Mouse (Mus musculus) adrenal gland, postnatal 0 days (tissue): Measurements from ENCODE around the gene Mrpl50. TPM values are rescaled to one million over a fixed set of nuclear protein-coding genes. Genes with fewer than 3 reads are reported as not detected.

Experiments
- polyA plus RNA-seq: library from polyadenylated mRNA; unstranded; fragments of >200 nt; fragmentation: Nextera tagmentation; extraction: Ambion mirVana; gene quantifications from 2 replicates; pipeline ENCODE4 v1.2.1, GENCODE M21; 2015

Gene Mrpl50
- 73.7 and 75.0 TPM in 2 replicates for polyA plus RNA-seq

GRCm38 (mm10) chr4:49520572-49521340 is at the start of gene Mrpl50, which contains the start of gene Zfp189:
TSS of gene Mrpl50 (minus strand) at chr4:49521093.
TSS of gene Zfp189 (plus strand) at chr4:49521176.

DNA sequence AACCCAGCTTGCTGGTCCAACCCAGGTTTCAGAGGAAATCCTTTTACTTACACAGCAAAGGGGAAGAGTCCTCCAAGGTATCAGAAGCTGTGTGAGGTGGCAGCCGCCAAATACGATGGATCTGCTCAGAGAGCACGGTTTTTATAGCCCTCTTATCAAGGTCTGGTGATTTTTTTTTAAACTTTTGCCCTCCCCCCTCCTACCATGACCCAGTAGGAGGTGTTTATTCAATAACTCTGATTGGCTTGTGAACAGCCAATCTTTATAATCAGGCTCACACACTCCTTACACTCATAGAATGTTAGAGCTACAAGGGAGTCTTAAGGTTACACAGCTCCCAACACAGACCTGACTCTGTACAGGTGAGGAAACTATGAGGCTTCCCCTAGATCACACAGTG is 28.5 kb upstream of the Mrpl50 start, which contains the start of gene Aldob:
Gene Aldob (minus strand): TSS at position 164 of the 400 bp plus-strand sequence.

GRCm38 (mm10) chr4:49506386-49506785 is 14.5 kb downstream of the Mrpl50 start, which contains the start of gene Baat:
TSS of gene Baat (minus strand) at chr4:49506557.

GRCm38 (mm10) chr4:49473435-49474100 is 47.3 kb downstream of the Mrpl50 start, which contains the start of gene Acnat1:
TSS of gene Acnat1 (minus strand) at chr4:49473912.

Other genes starting within 250 kb of the Mrpl50 start
- gene Acnat2, start 112.9 kb downstream of the Mrpl50 start, polyA plus RNA-seq = 0.25 and 0.76 TPM in 2 replicates
- 0.11 TPM in 1 of 2 replicates, not detected in the other for gene Acnat1, start 47.2 kb downstream of the Mrpl50 start, polyA plus RNA-seq
- 0.23 and 0.43 TPM in 2 replicates for gene Baat, start 14.5 kb downstream of the Mrpl50 start, polyA plus RNA-seq
- gene Zfp189, start 83 bp upstream of the Mrpl50 start, polyA plus RNA-seq = 5.5 and 5.9 TPM in 2 replicates
- gene Aldob, start 28.5 kb upstream of the Mrpl50 start, polyA plus RNA-seq = 70.7 and 104 TPM in 2 replicates
- 17.5 and 22.1 TPM in 2 replicates for gene Tmem246, start 76.8 kb upstream of the Mrpl50 start, polyA plus RNA-seq
- 20.1 and 20.3 TPM in 2 replicates for gene Rnf20, start 110.9 kb upstream of the Mrpl50 start, polyA plus RNA-seq
- not detected in 2 replicates for gene Ppp3r2, start 160.9 kb upstream of the Mrpl50 start, polyA plus RNA-seq